Mouse (Mus musculus): Measurements from ENCODE around the gene Btrc. TPM values are rescaled to one million over a fixed set of nuclear protein-coding genes. Genes with fewer than 3 reads are reported as not detected.

Btrc gene
- polyA plus RNA-seq, 1 experiment from 2014 or later, result 55.0 TPM

- 78% methylated on average over 6 of the region's 6 CpGs for WGBS
- H3K27me3 ChIP-seq, result no peaks in the 10 kb centered on the region
- no peak overlapping the region for H3K4me2 ChIP-seq (replicated peaks)
- no peak for ATAC-seq (ENCODE audit: low FRiP score, low read depth)
- peaks cover 65% of the 10 kb centered on the region for H3K4me1 ChIP-seq
- H3K36me3 ChIP-seq, result peaks cover 29% of the 10 kb centered on the region
- no peak overlapping the region for H3K27ac ChIP-seq
- no peak overlapping the region for H3K9ac ChIP-seq
- H3K9me3 ChIP-seq, result no peaks in the 10 kb centered on the region
- no peak overlapping the region for H3K4me3 ChIP-seq
Measured at GRCm38 (mm10) chr19:45573033-45573432, 209.5 kb downstream of the Btrc start.

- peak; percentile 52; the same call in 1 of the 2 replicates for ATAC-seq (ENCODE audit: low FRiP score, low read depth)
- H3K4me3 ChIP-seq, result no peak overlapping the region
Measured at GRCm38 (mm10) chr19:45573861-45574267, 210.3 kb downstream of the Btrc start.

GRCm38 (mm10) chr19:45574339-45574898 is 210.9 kb downstream of the Btrc start:
- Histone ChIP-seq H3K4me1 (peaks cover 53% of the 10 kb centered on the region), H3K4me2 (replicated peaks) (no peak overlapping the region), H3K4me3 (no peak overlapping the region), H3K9ac (no peak overlapping the region), H3K27me3 (no peaks in the 10 kb centered on the region), H3K36me3 (peaks cover 43% of the 10 kb centered on the region), H3K9me3 (no peaks in the 10 kb centered on the region), H3K27ac (no peak overlapping the region; the same call in 1 of the 2 replicates)
- 52% methylated on average over 7 of the region's 7 CpGs for WGBS
- ATAC-seq (ENCODE audit: low FRiP score, low read depth), result no peak

More at GRCm38 (mm10) chr19:45573861-45574267, 210.3 kb downstream of the Btrc start:
- H3K9me3 ChIP-seq, result no peaks in the 10 kb centered on the region
- WGBS, result 24% methylated on average over 6 of the region's 6 CpGs
- no peak overlapping the region for H3K9ac ChIP-seq
- H3K27me3 ChIP-seq, result no peaks in the 10 kb centered on the region
- no peak overlapping the region for H3K27ac ChIP-seq
- no peak overlapping the region for H3K4me2 ChIP-seq (replicated peaks)
- H3K4me1 ChIP-seq, result peaks cover 57% of the 10 kb centered on the region
- H3K36me3 ChIP-seq, result peaks cover 37% of the 10 kb centered on the region

GRCm38 (mm10) chr19:45574941-45575631 is 211.6 kb downstream of the Btrc start:
- H3K4me2 ChIP-seq (replicated peaks), result 0 out of 2 replicates have a peak overlapping the region, but pooled peaks have one; percentile 4
- H3K27ac ChIP-seq, result peak overlapping the region; percentile 15; the same call in 1 of the 2 replicates
- no peak for ATAC-seq (ENCODE audit: low FRiP score, low read depth)
- H3K9me3 ChIP-seq, result no peaks in the 10 kb centered on the region
- H3K36me3 ChIP-seq, result peaks cover 47% of the 10 kb centered on the region
- H3K4me3 ChIP-seq, result no peak overlapping the region
- 43% methylated on average over 19 of the region's 19 CpGs for WGBS
- H3K4me1 ChIP-seq, result peaks cover 53% of the 10 kb centered on the region
- H3K27me3 ChIP-seq, result no peaks in the 10 kb centered on the region
- 0 out of 2 replicates have a peak overlapping the region, but pooled peaks have one; percentile 19 for H3K9ac ChIP-seq

GRCm38 (mm10) chr19:45575632-45576001 is 212.1 kb downstream of the Btrc start:
- no peak overlapping the region for H3K4me3 ChIP-seq
- H3K4me2 ChIP-seq (replicated peaks), result no peak overlapping the region
- H3K9ac ChIP-seq, result 0 out of 2 replicates have a peak overlapping the region, but pooled peaks have one; percentile 19
- H3K36me3 ChIP-seq, result peaks cover 48% of the 10 kb centered on the region
- H3K27ac ChIP-seq, result no peak overlapping the region
- H3K4me1 ChIP-seq, result peaks cover 54% of the 10 kb centered on the region
- H3K9me3 ChIP-seq, result no peaks in the 10 kb centered on the region
- WGBS, result 21% methylated on average over 8 of the region's 8 CpGs
- ATAC-seq (ENCODE audit: low FRiP score, low read depth), result no peak
- H3K27me3 ChIP-seq, result no peaks in the 10 kb centered on the region

GRCm38 (mm10) chr19:45577141-45577750 is 213.7 kb downstream of the Btrc start:
- H3K9ac ChIP-seq, result no peak overlapping the region
- H3K4me2 ChIP-seq (replicated peaks), result no peak overlapping the region
- peaks cover 45% of the 10 kb centered on the region for H3K36me3 ChIP-seq
- no peak overlapping the region for H3K27ac ChIP-seq
- no peak for ATAC-seq (ENCODE audit: low FRiP score, low read depth)
- no peak overlapping the region for H3K4me3 ChIP-seq
- 64% methylated on average over 14 of the region's 14 CpGs for WGBS
- H3K4me1 ChIP-seq, result peaks cover 61% of the 10 kb centered on the region
- no peaks in the 10 kb centered on the region for H3K27me3 ChIP-seq
- H3K9me3 ChIP-seq, result no peaks in the 10 kb centered on the region

GRCm38 (mm10) chr19:45578976-45579375 is 215.4 kb downstream of the Btrc start:
- Histone ChIP-seq H3K4me1 (peaks cover 57% of the 10 kb centered on the region), H3K27ac (no peak overlapping the region), H3K27me3 (no peaks in the 10 kb centered on the region), H3K9ac (no peak overlapping the region), H3K9me3 (no peaks in the 10 kb centered on the region), H3K4me3 (no peak overlapping the region), H3K36me3 (peaks cover 45% of the 10 kb centered on the region), H3K4me2 (replicated peaks) (no peak overlapping the region)
- WGBS, result 90% methylated on average over 12 of the region's 12 CpGs
- no peak for ATAC-seq (ENCODE audit: low FRiP score, low read depth)

GRCm38 (mm10) chr19:45579416-45579815 is 215.9 kb downstream of the Btrc start:
- Histone ChIP-seq H3K4me2 (replicated peaks) (no peak overlapping the region), H3K36me3 (peaks cover 46% of the 10 kb centered on the region)

More at GRCm38 (mm10) chr19:45579416-45579815, 215.9 kb downstream of the Btrc start:
- H3K27ac ChIP-seq, result no peak overlapping the region
- no peak overlapping the region for H3K4me3 ChIP-seq
- no peaks in the 10 kb centered on the region for H3K9me3 ChIP-seq
- no peaks in the 10 kb centered on the region for H3K27me3 ChIP-seq
- H3K9ac ChIP-seq, result no peak overlapping the region
- peaks cover 52% of the 10 kb centered on the region for H3K4me1 ChIP-seq
- ATAC-seq (ENCODE audit: low FRiP score, low read depth), result no peak
- WGBS, result 91% methylated on average over 7 of the region's 7 CpGs

Other genes starting within 250 kb of the Btrc start
- gene Tlx1, start 213.1 kb upstream of the Btrc start, polyA plus RNA-seq (2015; fragmentation: Nextera tagmentation; extraction: Ambion mirVana), result 0.38 and 1.1 TPM in 2 replicates
- 1.4 and 1.5 TPM in 2 replicates for gene Lbx1, start 127.9 kb upstream of the Btrc start, polyA plus RNA-seq (2015; fragmentation: Nextera tagmentation; extraction: Ambion mirVana)
- 14.5 and 16.1 TPM in 2 replicates for gene Poll, start 196.8 kb downstream of the Btrc start, polyA plus RNA-seq (2015; fragmentation: Nextera tagmentation; extraction: Ambion mirVana)
- 45.0 and 47.7 TPM in 2 replicates for gene Gm17018, start 196.9 kb downstream of the Btrc start, polyA plus RNA-seq (2015; fragmentation: Nextera tagmentation; extraction: Ambion mirVana)

Data from limb, embryonic 13.5 days (tissue).